Mouse (Mus musculus): ENCODE measurements at regions not wholly inside any gene's neighbourhood (a gene's known extent, or its start where the extent isn't known, plus 50 kb on each side); places are given as distances from the start of the nearest gene placed in this dataset.

DNA sequence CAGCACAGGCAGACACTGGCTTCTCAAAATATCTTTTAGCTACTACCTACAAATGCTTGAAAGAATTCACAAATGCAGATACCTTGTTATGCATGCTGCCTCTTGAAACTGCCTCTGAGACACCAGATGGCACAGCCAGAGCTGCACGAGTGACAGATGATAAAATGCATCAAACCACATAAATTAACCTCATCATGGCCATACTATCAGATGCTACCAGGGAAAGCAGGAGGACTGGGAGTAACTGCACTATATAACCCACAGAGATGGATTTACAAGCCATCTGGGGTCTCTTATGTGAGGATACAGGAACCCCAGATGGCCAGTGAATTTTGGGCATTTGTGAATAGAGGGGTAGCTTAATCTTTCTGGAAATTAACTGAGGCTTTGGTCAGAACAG is 597.7 kb upstream of the Map3k7 start:
- Histone ChIP-seq H3K27me3 (replicated peaks; ENCODE audit: low read depth, poor library complexity, severe bottlenecking) (no peaks in the 10 kb centered on the region), H3K36me3 (replicated peaks) (no peaks in the 10 kb centered on the region), H3K9me3 (no peaks in the 10 kb centered on the region), H3K4me1 (no peaks in the 10 kb centered on the region), H3K4me3 (no peak overlapping the region), H3K27ac (replicated peaks) (no peak overlapping the region)
- WGBS: 76% methylated on average over 1 of the region's 1 CpGs
- DNase-seq (ENCODE audit: low spot score): no peak

DNA sequence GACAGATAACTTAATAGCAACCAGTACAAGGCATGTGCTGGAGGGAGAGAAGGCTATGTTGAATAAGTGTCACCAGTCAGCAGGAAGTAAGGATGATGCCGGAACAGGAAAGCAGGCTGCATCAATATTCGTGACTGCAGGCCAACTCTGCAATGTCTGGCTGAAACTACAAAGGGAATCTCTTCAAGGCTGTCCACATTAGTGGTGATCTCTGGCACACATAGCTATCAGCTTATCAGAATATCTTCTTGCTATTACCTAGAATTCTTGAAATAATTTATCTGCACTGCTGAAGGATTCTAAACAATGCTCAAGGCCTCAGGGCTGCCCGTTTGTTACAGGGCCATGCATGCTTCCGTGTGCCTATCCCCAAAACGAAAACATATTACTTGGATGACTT is 596.9 kb upstream of the Map3k7 start:
- Histone ChIP-seq H3K27ac (replicated peaks) (no peak overlapping the region), H3K36me3 (replicated peaks) (no peaks in the 10 kb centered on the region), H3K4me3 (no peak overlapping the region), H3K27me3 (replicated peaks; ENCODE audit: low read depth, poor library complexity, severe bottlenecking) (no peaks in the 10 kb centered on the region), H3K9me3 (no peaks in the 10 kb centered on the region), H3K4me1 (no peaks in the 10 kb centered on the region)
- DNase-seq (ENCODE audit: low spot score): no peak
- 85% methylated on average over 5 of the region's 5 CpGs for WGBS

DNA sequence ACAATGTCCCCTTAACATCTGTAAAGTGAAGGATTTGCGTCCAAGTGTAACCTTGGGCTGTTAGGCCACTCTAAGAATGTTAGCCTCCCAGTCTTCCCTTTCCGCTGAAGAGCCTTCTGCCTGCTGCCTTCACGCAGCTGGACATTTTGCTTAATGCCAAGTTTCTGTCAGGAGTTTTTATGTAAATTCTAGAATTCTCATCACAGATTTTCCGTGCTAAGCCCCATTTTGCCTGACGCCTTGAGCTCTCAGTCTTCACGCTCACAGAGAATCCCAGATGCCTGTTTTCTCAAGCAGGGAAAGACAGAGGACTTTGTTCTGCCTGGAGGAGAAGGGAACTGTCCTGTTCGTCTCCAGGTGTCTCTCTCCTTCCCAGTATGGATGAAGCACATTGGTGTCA is 593.8 kb upstream of the Map3k7 start:
- Histone ChIP-seq H3K9me3 (no peaks in the 10 kb centered on the region), H3K4me1 (no peaks in the 10 kb centered on the region), H3K27ac (replicated peaks) (no peak overlapping the region), H3K27me3 (replicated peaks; ENCODE audit: low read depth, poor library complexity, severe bottlenecking) (no peaks in the 10 kb centered on the region), H3K4me3 (no peak overlapping the region), H3K36me3 (replicated peaks) (no peaks in the 10 kb centered on the region)
- 85% methylated on average over 7 of the region's 7 CpGs for WGBS
- no peak for DNase-seq (ENCODE audit: low spot score)

DNA sequence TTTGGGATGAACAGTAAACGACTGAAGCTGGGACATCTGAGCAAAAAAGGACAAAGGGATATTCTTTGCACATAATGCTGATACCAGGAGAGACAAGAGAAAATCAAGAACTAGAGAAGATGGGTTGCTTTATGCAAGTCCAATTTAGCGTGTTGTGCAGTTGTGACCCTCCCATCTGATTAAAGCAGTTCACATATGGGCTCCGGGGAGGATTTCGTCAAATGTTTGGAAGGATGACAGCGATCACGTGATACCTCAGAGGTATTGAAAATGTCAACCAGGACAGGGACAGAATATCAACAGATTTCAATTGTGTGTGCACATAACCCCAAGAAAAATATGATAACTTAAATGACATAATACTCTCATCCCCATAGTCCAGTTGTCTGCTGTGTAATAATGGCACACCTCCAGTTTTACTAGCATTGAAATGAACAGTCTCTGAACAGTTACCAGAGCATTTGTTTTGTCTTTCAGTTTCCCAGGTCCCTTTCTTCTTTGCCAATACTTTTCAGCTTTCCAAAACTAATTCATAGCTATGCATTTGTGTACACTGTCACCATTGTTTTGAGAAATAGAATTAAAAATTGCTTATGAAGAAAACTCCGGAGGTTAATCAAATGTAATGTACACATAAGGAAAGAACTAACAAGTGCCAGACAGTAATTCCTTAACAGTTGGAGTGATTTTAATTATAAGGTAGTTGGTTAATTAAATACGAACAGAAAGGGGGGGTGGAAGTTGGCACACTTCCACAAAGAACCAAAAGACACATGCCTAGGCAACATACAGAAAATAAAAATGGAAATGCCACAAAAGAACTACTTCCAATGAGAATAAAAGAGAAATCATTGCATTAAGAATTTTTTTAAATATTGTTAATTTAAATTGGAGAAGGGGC is 582.6 kb upstream of the Map3k7 start:
- DNase-seq (ENCODE audit: low spot score): no peak
- Histone ChIP-seq H3K27ac (replicated peaks) (no peak overlapping the region), H3K36me3 (replicated peaks) (no peaks in the 10 kb centered on the region), H3K4me1 (no peaks in the 10 kb centered on the region), H3K4me3 (no peak overlapping the region), H3K9me3 (no peaks in the 10 kb centered on the region), H3K27me3 (replicated peaks; ENCODE audit: low read depth, poor library complexity, severe bottlenecking) (no peaks in the 10 kb centered on the region)
- WGBS: 89% methylated on average over 8 of the region's 8 CpGs

DNA sequence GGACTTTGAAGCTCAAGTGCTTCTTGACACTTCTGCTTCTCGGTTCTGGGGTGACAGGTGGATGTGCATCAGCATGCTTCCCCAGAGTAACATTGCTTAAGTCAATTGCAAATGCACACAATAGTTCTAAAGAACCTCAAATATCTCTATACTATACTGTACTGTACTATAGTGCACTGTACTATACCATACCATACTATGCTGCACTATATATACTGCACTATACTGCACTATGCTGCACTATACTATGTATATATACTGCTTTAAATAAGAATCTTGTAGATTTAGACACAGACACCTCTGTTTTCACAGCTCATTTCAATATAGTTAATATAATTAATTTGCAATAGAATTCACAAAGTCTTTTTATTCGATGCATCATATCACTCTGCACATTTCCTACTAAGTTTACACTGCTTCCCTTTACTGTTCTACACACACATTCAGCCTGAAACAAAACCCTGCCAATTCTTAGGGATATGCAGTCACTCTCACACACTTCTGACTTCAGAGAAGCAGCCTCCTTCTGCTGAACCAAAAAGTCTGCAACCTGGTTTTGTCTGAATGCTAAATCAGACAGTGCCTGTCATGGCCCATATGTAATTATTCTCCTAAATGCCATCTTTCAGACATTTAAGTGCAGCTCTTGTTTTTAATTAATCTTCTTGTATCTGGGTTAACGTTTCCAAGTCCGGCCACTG is 570.8 kb upstream of the Map3k7 start:
- 84% methylated on average over 4 of the region's 4 CpGs for WGBS
- H3K36me3 ChIP-seq (replicated peaks): no peaks in the 10 kb centered on the region
- no peaks in the 10 kb centered on the region for H3K4me1 ChIP-seq
- H3K27me3 ChIP-seq (replicated peaks; ENCODE audit: low read depth, poor library complexity, severe bottlenecking): no peaks in the 10 kb centered on the region
- H3K27ac ChIP-seq (replicated peaks): no peak overlapping the region
- no peak for DNase-seq (ENCODE audit: low spot score)
- no peaks in the 10 kb centered on the region for H3K9me3 ChIP-seq
- no peak overlapping the region for H3K4me3 ChIP-seq

DNA sequence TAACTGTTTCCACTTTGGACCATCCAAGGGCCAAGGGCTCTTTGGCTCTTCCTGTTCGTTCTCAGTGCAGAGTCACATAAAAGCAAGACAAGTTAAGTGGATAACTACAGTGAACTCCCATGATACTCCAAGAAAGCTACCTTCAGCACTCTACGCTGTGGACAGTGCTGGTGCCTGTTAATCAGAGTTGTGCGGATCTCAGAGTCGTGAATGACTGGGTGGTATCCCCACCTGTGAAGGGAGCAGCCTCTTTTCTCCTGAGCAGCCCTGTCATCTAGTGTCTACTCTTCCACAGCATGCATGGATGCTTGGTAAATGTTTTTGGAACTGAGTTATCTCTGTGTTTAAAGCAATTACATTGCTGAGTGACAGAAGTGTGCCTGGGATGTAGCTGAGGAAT is 568.4 kb upstream of the Map3k7 start:
- Histone ChIP-seq H3K4me3 (no peak overlapping the region), H3K27me3 (replicated peaks; ENCODE audit: low read depth, poor library complexity, severe bottlenecking) (no peaks in the 10 kb centered on the region), H3K27ac (replicated peaks) (no peak overlapping the region), H3K4me1 (no peaks in the 10 kb centered on the region), H3K36me3 (replicated peaks) (no peaks in the 10 kb centered on the region), H3K9me3 (no peaks in the 10 kb centered on the region)
- no peak for DNase-seq (ENCODE audit: low spot score)
- WGBS: 69% methylated on average over 4 of the region's 4 CpGs

DNA sequence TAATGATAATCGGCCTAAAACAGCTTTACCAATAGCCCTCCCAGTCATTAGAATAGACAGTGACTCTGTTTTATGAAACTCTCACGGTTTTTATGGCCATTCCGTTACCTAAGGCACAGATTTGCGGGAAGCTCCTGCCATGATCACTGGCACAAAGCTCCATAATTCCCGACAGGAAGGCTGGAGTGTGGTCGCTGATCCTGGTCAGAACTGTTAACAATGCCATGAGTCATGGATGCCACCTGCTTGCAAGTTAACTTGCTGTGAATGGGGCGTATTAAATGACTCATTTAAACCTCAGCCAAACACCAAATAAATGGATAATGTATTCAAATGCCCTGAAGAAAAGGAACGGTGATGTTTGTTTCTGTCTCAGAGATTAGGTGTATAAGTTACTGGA is 559.9 kb upstream of the Map3k7 start:
- Histone ChIP-seq H3K27me3 (replicated peaks; ENCODE audit: low read depth, poor library complexity, severe bottlenecking) (no peaks in the 10 kb centered on the region), H3K4me1 (peaks cover 30% of the 10 kb centered on the region), H3K36me3 (replicated peaks) (no peaks in the 10 kb centered on the region), H3K27ac (replicated peaks) (no peak overlapping the region), H3K9me3 (no peaks in the 10 kb centered on the region), H3K4me3 (no peak overlapping the region)
- DNase-seq (ENCODE audit: low spot score): no peak
- 80% methylated on average over 8 of the region's 8 CpGs for WGBS

DNA sequence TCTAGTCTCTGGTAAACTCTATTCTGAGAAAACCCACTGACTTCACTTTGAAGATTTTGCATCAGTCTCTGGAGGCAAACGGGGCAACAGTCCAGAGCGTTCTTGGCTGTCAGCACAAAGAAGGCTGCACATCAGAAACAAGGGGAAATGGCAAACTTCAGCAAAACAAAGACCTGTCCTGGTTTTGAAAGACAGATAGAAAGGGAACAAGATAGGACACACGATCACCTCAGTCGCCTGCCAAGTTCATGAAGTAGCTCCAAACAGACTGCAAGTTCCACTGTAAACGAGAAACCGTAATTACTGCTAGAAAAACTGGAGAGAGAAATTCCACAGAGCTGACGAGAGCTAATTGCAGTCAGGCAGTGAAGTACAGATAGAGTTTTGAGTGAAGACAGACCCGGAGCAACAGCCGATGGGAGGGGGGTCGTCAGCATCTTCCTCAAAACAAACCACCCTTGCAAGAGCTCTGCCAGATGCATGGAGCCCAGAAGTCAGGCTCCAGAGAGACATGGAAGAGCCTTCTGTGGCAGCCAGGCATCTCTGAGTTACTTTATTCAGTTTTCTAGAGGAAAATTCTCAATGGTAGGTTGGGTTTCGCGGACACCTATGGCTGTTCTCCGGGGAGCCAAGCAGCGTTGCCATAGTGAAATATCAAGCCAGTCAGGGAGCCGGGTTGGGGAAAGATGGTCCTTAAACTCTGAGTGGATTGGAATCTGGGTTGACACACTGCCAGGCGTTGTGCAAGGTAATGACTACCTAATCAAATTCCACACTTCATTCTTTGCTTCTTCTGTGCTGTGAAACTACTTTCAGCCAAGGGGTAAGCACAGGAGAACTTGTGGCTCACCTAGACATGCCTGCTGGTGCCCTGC is 558.8 kb upstream of the Map3k7 start:
- peak; percentile 55 for DNase-seq (ENCODE audit: low spot score)
- no peaks in the 10 kb centered on the region for H3K9me3 ChIP-seq
- no peaks in the 10 kb centered on the region for H3K36me3 ChIP-seq (replicated peaks)
- WGBS: 58% methylated on average over 16 of the region's 16 CpGs
- H3K27ac ChIP-seq (replicated peaks): peak overlapping the region; percentile 8; the same call in 1 of the 2 replicates
- H3K4me1 ChIP-seq: peaks cover 32% of the 10 kb centered on the region
- H3K27me3 ChIP-seq (replicated peaks; ENCODE audit: low read depth, poor library complexity, severe bottlenecking): no peaks in the 10 kb centered on the region
- 0 out of 2 replicates have a peak overlapping the region, but pooled peaks have one; percentile 13 for H3K4me3 ChIP-seq

DNA sequence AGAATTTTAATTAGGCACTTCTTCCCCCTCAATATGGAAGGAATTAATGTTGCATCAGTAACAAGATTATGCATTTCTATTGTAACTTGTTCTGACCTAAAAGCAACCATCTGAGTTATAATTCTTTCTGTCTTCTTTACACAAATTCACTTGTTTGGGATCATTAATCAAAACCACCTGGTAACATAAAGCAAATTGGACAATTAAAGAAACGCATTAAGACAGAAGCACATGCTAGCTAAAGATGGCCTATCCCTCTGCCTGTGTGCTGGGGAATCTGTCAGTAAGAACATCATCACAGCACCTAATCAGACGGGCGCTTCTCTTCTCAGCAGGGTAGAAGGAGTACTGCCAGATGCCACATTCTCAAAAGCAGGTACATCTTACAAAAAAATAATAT is 553.7 kb upstream of the Map3k7 start:
- no peaks in the 10 kb centered on the region for H3K9me3 ChIP-seq
- WGBS: 76% methylated on average over 3 of the region's 3 CpGs
- no peaks in the 10 kb centered on the region for H3K27me3 ChIP-seq (replicated peaks; ENCODE audit: low read depth, poor library complexity, severe bottlenecking)
- no peaks in the 10 kb centered on the region for H3K36me3 ChIP-seq (replicated peaks)
- no peak overlapping the region for H3K27ac ChIP-seq (replicated peaks)
- H3K4me3 ChIP-seq: no peak overlapping the region
- peaks cover 19% of the 10 kb centered on the region for H3K4me1 ChIP-seq
- no peak for DNase-seq (ENCODE audit: low spot score)

DNA sequence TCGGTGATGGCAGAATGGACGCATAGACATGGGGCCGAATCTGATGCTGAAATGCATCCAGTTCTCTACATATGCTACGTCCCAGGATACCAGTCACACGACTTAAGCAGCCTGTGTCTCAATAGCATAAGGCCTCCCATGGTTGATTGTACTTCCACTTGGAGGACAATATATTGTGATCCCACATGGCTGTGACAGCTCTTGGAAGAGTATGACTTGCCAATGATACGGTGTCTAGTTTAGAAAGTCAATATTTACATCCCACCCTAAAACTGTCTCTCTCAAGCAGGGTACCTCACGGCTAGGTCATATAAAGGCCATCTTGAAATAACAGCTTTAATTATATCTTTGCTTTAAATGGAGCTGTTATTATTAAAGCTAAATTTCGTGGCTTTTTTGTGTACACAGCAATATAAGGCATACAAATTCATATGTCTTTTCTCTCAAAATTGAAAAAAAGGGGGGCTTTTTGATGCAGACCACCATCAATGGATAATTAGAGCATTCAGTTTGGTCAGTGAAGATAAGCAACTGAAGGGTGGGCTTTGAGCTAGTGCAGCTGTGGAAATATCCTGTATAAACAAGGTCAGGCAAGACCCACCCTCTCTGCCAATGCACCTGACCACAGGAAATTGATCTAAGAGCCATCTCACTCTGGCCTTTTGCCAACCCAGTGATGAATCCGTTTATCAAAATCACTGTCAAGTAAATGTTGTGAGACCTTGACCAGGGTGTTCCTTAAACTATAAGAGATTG is 551.9 kb upstream of the Map3k7 start:
- 83% methylated on average over 9 of the region's 9 CpGs for WGBS
- no peaks in the 10 kb centered on the region for H3K27me3 ChIP-seq (replicated peaks; ENCODE audit: low read depth, poor library complexity, severe bottlenecking)
- no peak overlapping the region for H3K4me3 ChIP-seq
- peaks cover 14% of the 10 kb centered on the region for H3K4me1 ChIP-seq
- DNase-seq (ENCODE audit: low spot score): no peak
- no peak overlapping the region for H3K27ac ChIP-seq (replicated peaks)
- H3K9me3 ChIP-seq: no peaks in the 10 kb centered on the region
- H3K36me3 ChIP-seq (replicated peaks): no peaks in the 10 kb centered on the region

DNA sequence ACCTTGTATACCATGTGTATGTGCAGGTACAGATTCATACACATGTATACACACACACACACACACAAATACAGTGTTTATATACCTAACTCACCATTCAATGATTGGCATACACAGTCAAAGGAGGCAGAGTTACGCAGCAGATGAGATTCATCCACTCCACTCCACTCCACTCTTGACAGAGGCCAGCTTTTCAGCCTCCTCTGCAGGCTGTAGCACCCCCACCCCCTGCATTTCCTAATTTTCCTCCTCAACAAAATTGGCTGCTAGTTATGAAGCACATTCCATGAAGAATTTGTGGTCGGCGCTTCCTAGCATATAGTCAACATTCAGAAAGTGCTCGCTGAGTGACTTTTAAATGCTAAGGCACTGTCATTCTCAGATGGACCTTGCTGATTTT is 546.7 kb upstream of the Map3k7 start:
- Histone ChIP-seq H3K27ac (replicated peaks) (no peak overlapping the region), H3K27me3 (replicated peaks; ENCODE audit: low read depth, poor library complexity, severe bottlenecking) (no peaks in the 10 kb centered on the region), H3K4me1 (peaks cover 19% of the 10 kb centered on the region), H3K9me3 (0 out of 2 replicates have a peak, but pooled peaks cover 5% of the 10 kb centered on the region), H3K36me3 (replicated peaks) (no peaks in the 10 kb centered on the region), H3K4me3 (no peak overlapping the region)
- 88% methylated on average over 4 of the region's 4 CpGs for WGBS
- DNase-seq (ENCODE audit: low spot score): no peak

DNA sequence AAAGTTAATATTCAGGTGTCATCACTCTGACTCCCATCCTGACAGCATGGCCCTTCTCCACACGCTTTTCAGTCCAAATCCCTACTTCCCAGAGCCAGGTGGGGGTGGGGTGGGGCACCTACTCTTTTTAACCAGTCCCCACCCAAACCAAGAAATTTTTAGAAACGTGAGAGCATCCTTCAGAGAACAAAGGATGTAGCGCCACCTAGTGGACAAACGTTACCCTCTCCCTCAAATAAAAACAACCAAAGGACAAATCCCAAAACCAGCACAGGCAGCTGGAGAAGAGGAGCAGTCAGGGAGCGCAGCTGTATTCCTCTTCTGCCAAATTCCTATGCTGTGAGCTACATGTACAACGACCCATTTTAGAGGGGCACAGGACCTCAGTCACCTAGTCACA is 544.7 kb upstream of the Map3k7 start:
- H3K27ac ChIP-seq (replicated peaks): peak overlapping the region; percentile 44; the same call in 1 of the 2 replicates
- 0 out of 2 replicates have a peak, but pooled peaks cover 5% of the 10 kb centered on the region for H3K9me3 ChIP-seq
- H3K4me1 ChIP-seq: peaks cover 19% of the 10 kb centered on the region
- DNase-seq (ENCODE audit: low spot score): peak; percentile 70
- H3K36me3 ChIP-seq (replicated peaks): no peaks in the 10 kb centered on the region
- H3K27me3 ChIP-seq (replicated peaks; ENCODE audit: low read depth, poor library complexity, severe bottlenecking): no peaks in the 10 kb centered on the region
- no peak overlapping the region for H3K4me3 ChIP-seq
- WGBS: 11% methylated on average over 6 of the region's 6 CpGs
